Mouse (Mus musculus) lung, adult 10 weeks (tissue): ENCODE results near the gene Tas2r135. TPM values are rescaled to one million over a fixed set of nuclear protein-coding genes. Genes with fewer than 3 reads are reported as not detected.

Experiments used
- polyA plus RNA-seq: library from polyadenylated mRNA; stranded (reverse); fragments of 350-450 nt; fragmentation: Illumina TruSeq; extraction: RNeasy Lipid Tissue Mini Kit (QIAGEN cat#74804); gene quantifications from one replicate; pipeline ENCODE4 v1.2.3, GENCODE M21; 2014; ENCODE audit warnings: low read depth, low replicate concordance; ENCODE audit not compliant: insufficient read depth

The Tas2r135 gene
- polyA plus RNA-seq = not detected

GRCm38 (mm10) chr6:42405134-42405533, at the start of gene Tas2r135:
Gene Tas2r135, plus strand, starts transcription at chr6:42405434.

GRCm38 (mm10) chr6:42372816-42373547, 32.3 kb upstream of the Tas2r135 start, which contains the start of gene Epha1:
Gene Epha1, minus strand, starts transcription at chr6:42373268.

GRCm38 (mm10) chr6:42399938-42400337, 5.3 kb upstream of the Tas2r135 start, which contains the start of gene Tas2r143:
Gene Tas2r143, plus strand, starts transcription at chr6:42400238.

GRCm38 (mm10) chr6:42434446-42434845, 29.2 kb downstream of the Tas2r135 start, which contains the start of gene Tas2r126:
Gene Tas2r126, plus strand, starts transcription at chr6:42434535.

Other genes starting within 250 kb of the Tas2r135 start
- gene Tas2r144, start 190.1 kb upstream of the Tas2r135 start, polyA plus RNA-seq = not detected
- gene Gstk1, start 159.5 kb upstream of the Tas2r135 start, polyA plus RNA-seq = 133 TPM
- 6.4 TPM for gene Tmem139, start 143.5 kb upstream of the Tas2r135 start, polyA plus RNA-seq
- 11.9 TPM for gene Casp2, start 140.4 kb upstream of the Tas2r135 start, polyA plus RNA-seq
- 0.08 TPM for gene Clcn1, start 118.7 kb upstream of the Tas2r135 start, polyA plus RNA-seq
- gene Fam131b, start 80.8 kb upstream of the Tas2r135 start, polyA plus RNA-seq = 0.23 TPM
- 107 TPM for gene Zyx, start 55.8 kb upstream of the Tas2r135 start, polyA plus RNA-seq
- 8.4 TPM for gene Epha1, start 32.2 kb upstream of the Tas2r135 start, polyA plus RNA-seq
- not detected for gene Tas2r143, start 5.2 kb upstream of the Tas2r135 start, polyA plus RNA-seq
- not detected for gene Tas2r126, start 29.1 kb downstream of the Tas2r135 start, polyA plus RNA-seq
- gene Olfr458, start 59.8 kb downstream of the Tas2r135 start, polyA plus RNA-seq = not detected
- gene Olfr457, start 70.9 kb downstream of the Tas2r135 start, polyA plus RNA-seq = not detected
- gene Olfr456, start 81.8 kb downstream of the Tas2r135 start, polyA plus RNA-seq = not detected
- not detected for gene Olfr455, start 142.2 kb downstream of the Tas2r135 start, polyA plus RNA-seq
- gene Tcaf3, start 192.3 kb downstream of the Tas2r135 start, polyA plus RNA-seq = not detected
- 2.5 TPM for gene Tcaf2, start 239.8 kb downstream of the Tas2r135 start, polyA plus RNA-seq